15 mouse cellular contexts compared by ENCODE assay signal in the genomic region with DNA sequence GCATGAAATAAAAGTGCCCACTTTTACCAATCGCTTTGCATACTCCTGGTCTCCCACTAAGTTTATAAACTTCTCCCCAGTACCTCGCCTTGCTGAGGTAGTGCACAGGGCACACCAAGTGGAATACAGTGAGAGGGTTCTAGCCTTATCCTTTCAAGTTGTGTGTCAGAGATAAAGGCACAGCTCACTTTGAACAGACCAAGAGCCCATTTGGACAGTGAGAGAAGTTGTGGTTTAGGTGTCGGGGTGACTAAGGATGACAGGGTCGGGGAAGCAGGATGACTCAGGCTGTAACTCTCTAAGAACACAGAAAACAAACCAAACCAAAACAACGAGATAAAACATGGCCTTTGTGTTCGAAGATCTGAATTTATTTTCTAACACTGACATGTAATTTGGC.
"Had no signal": no experiment of that assay in that cellular context is flagged by ENCODE, and none has a peak within 500 bp of the region (broad histone marks: within the 10 kb centered on the region; RNA-seq: fewer than 3 reads in every experiment).

No protein-coding gene starts in this region.

- H3K9me3 ChIP-seq: limb, embryonic 12.5 days; liver, embryonic 13.5 days; lung, embryonic 15.5 days; midbrain, embryonic 10.5 days; neural tube, embryonic 12.5 days had no signal

- H3K4me3 ChIP-seq: layer of hippocampus, adult 2 months; limb, embryonic 12.5 days; liver, embryonic 13.5 days; lung, embryonic 15.5 days; midbrain, embryonic 10.5 days; myocyte; neural tube, embryonic 12.5 days had no signal

- H3K27me3 ChIP-seq: limb, embryonic 12.5 days; liver, embryonic 13.5 days; lung, embryonic 15.5 days; neural tube, embryonic 12.5 days had no signal

- H3K4me1 ChIP-seq: limb, embryonic 12.5 days; liver, embryonic 13.5 days; lung, embryonic 15.5 days; neural tube, embryonic 12.5 days had no signal

- DNase-seq: kidney, postnatal 10 days; kidney, postnatal 4 days; liver; liver, embryonic 13.5 days; liver, postnatal 0 days; lung, postnatal 14 days; midbrain, embryonic 14.5 days; right cerebral cortex, postnatal 14 days; thymus, postnatal 36 days had no signal

- H3K9ac ChIP-seq: limb, embryonic 12.5 days; liver, embryonic 13.5 days; liver, postnatal 0 days; lung, embryonic 15.5 days; neural tube, embryonic 12.5 days had no signal

- H3K27ac ChIP-seq: layer of hippocampus, adult 2 months; limb, embryonic 12.5 days; liver, embryonic 13.5 days; lung, embryonic 15.5 days; midbrain, embryonic 10.5 days; neural tube, embryonic 12.5 days had no signal

- ATAC-seq: liver, postnatal 0 days had no signal

- H3K4me2 ChIP-seq: limb, embryonic 12.5 days; liver, embryonic 13.5 days; lung, embryonic 15.5 days; neural tube, embryonic 12.5 days had no signal

- H3K36me3 ChIP-seq: limb, embryonic 12.5 days; liver, embryonic 13.5 days; lung, embryonic 15.5 days; midbrain, embryonic 10.5 days; neural tube, embryonic 12.5 days had no signal
